Mouse (Mus musculus) liver, postnatal 0 days (tissue): Measurements from ENCODE around the gene Pde4a.
"Not testable (repeated sequence)": the region's sequence is repeated elsewhere in the genome, so short reads cannot be mapped to it uniquely, and the experiment has no call there.

Source experiments
- CTCF ChIP-seq: sonication (generic); IDR thresholded peaks from 2 replicates; pipeline ENCODE4 v1.5.1; 2016; ENCODE audit warnings: antibody characterized with exemption, low read depth
- EP300 ChIP-seq: IDR thresholded peaks from 2 replicates; pipeline ENCODE4 v1.6.1; 2016; ENCODE audit warnings: antibody characterized with exemption, low read depth, mild to moderate bottlenecking

- not testable (repeated sequence) for TF ChIP-seq CTCF, EP300
These were observed 58.0 kb downstream of the Pde4a start for GRCm38 (mm10) chr9:21223490-21223889.
